Comparison of ENCODE assay signal across 17 mouse cellular contexts in genomic region chr2:50014683-50015082, GRCm38 (mm10). TPM values are rescaled to one million over a fixed set of nuclear protein-coding genes. Genes with fewer than 3 reads are reported as not detected.
DNase-seq lines count a peak whose midpoint lies in the region.
"Had no signal": no experiment of that assay in that cellular context is flagged by ENCODE, and none has a peak within 500 bp of the region (broad histone marks: within the 10 kb centered on the region; RNA-seq: fewer than 3 reads in every experiment).

No protein-coding gene starts in this region.

- intact Hi-C loops in left cerebral cortex, postnatal 25 days (cut with DNase I) = no loop called here

- peak; percentile 19 to 67 for DNase-seq in frontal cortex, postnatal 36 days (ENCODE audit: low spot score in 2 of 2)
- no peak for DNase-seq in frontal cortex, postnatal 14 days (ENCODE audit: low spot score in 2 of 2)
- peak; percentile 26 to 75 for DNase-seq in left cerebral cortex, postnatal 25 days (ENCODE audit: low spot score in 2 of 2)
- no peak for DNase-seq in left cerebral cortex, adult 11 months (ENCODE audit: low spot score)
- peak; percentile 16 for DNase-seq in brain, embryonic 18.5 days (ENCODE audit: low read depth, low spot score)
- peak; percentile 10 for DNase-seq in right cerebral cortex, postnatal 25 days
- DNase-seq in lung, adult 18-20 months = no peak
- no peak for DNase-seq in cerebellum, adult 11 months
- DNase-seq: adrenal gland, postnatal 14 days; cerebellum, adult 8-10 months; cerebellum, postnatal 25 days; kidney, adult 2 months; kidney, postnatal 36 days; layer of hippocampus, postnatal 36 days; thymus, adult 2 months; thymus, postnatal 4 days had no signal

RNA-seq across cellular contexts. Expression of gene Lypd6, which starts 51.5 kb away (rescaled TPM):
- 10 to 100 TPM; 20.3 to 23.8 TPM for total RNA-seq in left cerebral cortex, postnatal 25 days (2021)
- total RNA-seq: megakaryocyte, adult 5-6 weeks had no signal

Comparison
In these comparisons a context has a peak if more than half of its experiments do, and no peak if none do; other contexts are left out.
1. DNase-seq: peak in frontal cortex, postnatal 36 days (2 of 2), left cerebral cortex, postnatal 25 days (2 of 2), brain, embryonic 18.5 days (single experiment) and right cerebral cortex, postnatal 25 days (single experiment); none in frontal cortex, postnatal 14 days (0 of 2), left cerebral cortex, adult 11 months (single experiment), lung, adult 18-20 months (0 of 2) and cerebellum, adult 11 months (single experiment).